Mouse (Mus musculus): ENCODE measurements at regions not wholly inside any gene's neighbourhood (a gene's known extent, or its start where the extent isn't known, plus 50 kb on each side); places are given as distances from the start of the nearest gene placed in this dataset.
"Not testable (repeated sequence)": the region's sequence is repeated elsewhere in the genome, so short reads cannot be mapped to it uniquely, and the experiment has no call there.

DNA sequence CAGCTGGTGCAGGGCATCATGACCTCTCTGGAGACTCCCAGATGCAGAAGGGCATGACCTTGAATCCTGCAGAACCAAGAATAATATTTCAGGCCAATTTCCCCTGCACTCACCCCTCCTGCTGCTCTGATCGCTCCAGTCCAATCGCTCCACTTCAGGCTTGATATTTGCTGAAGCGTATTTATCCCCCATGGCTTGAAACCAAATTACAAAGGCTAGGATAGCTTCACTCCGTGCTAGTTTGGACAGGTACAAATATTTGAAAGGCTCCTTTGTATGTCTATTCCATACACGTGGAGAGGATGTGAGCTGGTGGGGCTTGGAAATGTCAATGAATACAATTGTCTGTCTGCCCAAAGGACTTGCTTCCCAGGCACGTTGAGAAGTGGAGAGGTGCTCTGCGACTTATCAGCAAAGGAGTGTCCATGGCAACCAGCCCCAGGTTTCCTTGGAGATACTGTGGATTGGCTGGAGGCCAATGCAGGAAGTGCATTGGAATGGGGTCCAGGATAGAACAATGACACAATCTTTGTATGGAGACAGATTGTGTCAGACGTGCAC is 201.8 kb upstream of the Tmc3 start:
- DNase-seq (ENCODE audit: low read depth in 1 of 2, low spot score in 2 of 2) = no peak

DNA sequence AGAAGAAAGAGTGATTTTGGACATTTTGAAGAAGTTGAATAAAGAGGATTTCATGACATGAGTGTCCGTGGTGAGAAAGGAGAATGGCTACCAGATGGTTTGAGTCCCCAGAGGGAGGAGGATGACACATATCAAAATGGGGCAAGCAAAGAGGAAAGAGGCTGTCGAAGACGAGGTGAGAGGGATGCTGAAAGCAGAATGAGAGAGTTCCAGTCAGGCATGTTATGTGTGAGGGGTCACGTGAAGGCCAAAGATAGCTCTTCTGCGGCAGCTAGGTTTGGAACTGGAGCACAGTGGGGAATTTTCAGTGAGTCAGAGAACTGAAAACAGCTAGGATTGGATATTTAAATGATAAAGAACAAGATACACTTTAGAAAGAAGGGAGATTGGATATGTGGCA is 193.3 kb upstream of the Tmc3 start:
- DNase-seq (ENCODE audit: low read depth in 1 of 2, low spot score in 2 of 2) = no peak

DNA sequence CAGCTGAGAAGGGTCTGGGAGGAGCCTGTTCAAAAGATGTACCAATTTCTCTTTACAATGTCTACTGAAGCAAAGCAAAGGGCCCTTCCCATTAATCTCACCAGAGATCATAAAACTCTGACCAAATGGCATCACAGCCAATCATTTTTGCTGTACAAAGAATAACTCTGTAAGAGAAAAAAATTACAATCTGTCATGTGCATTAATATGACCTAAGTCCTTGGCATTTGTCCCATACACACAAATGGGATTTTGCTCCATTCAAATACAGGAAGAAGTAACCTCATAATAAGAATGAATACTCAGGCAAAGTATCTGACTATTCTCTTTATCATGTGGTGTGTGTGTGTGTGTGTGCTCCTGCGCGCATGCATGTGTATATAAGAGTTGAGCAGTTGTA is 192.5 kb upstream of the Tmc3 start:
- DNase-seq (ENCODE audit: low read depth in 1 of 2, low spot score in 2 of 2) = no peak

DNA sequence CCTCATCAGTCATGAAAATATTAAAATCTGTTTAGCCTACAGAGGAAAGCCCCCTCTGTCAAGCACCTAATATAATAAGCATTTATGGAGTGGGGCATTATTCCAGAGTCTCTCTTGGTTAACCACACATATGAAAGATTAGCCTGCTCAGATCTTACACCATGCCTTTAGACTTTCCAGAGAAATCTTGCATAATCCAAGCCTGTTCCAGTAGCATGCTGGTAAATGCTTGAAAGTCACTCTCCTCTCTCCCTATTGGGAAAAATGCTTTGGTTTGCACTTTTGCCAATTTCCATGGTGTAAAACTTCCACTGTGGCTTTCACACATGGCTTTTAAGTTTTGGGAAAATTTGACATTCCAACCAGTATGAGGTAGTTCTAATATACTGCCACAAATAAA is 192.1 kb upstream of the Tmc3 start:
- DNase-seq (ENCODE audit: low read depth in 1 of 2, low spot score in 2 of 2) = no peak

DNA sequence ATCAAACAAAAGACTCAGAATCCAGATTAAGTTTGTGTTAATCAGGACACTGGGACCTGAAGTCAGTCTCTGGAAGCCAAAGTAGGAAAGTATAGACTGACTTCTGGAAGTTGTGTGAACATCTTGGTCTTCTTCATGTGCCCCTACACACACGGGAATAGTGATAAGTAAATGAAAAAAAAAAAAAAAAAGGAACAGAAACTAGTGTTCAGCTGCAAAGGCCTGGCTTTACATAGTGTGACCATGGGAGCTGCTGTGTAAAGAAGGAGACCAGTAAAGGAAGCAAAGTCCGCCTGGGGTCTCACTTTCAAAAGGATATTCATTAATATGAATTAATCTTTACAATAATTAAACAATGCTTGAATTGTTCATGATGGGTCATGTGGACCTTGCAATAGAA is 190.6 kb upstream of the Tmc3 start:
- no peak for DNase-seq (ENCODE audit: low read depth in 1 of 2, low spot score in 2 of 2)

DNA sequence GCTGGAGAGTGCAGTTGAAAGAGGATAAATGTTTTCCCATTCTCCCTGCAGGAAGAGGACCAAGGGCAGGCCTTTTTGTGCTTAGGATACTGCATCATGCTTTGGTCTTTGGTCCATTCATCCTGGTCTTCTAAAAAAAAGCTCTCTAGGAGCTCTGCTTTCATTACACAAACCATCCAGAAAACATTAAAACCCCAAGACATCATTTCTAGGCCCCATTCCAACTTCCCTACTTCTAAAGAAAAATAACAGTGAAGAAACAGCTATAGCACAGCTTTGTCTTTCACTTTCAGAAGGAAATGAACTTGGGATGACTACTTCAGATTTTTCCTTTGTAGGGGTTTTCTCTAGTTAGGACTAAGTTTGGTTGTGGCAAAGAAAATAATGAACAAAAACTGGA is 185.1 kb upstream of the Tmc3 start:
- no peak for DNase-seq (ENCODE audit: low read depth in 1 of 2, low spot score in 2 of 2)

DNA sequence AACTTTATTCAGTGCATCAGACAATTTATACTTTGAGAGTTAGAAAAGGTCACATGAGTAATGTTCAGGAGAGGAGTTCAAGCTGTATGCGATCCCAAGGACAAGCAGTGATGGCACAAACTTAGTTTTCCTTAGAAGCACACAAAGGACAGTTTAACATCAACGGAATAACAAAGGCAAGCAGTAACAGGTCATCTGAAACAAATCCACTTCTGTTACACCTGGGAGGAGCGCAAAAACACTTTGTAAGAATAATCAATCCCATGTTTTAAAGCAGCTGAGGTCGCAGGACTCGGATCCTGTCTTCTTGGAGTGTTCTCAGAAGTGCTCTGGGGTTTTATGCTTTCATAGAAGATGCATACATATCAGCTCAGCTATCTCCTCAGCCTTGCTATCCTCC is 183.7 kb upstream of the Tmc3 start:
- DNase-seq (ENCODE audit: low read depth in 1 of 2, low spot score in 2 of 2) = no peak

DNA sequence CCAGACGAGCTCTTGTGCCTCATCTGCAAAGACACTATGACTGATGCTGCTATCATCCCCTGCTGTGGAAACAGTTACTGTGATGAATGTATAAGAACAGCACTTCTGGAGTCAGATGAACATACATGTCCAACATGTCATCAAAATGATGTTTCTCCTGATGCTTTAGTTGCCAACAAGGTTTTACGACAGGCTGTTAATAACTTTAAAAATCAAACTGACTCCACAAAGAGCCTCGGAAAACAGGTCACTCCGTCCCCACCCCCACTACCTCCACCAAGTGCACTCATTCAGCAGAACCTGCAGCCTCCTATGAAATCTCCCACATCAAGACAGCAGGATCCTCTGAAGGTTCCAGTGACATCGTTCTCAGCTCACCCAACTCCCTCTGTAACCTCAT is 172.0 kb upstream of the Tmc3 start:
- not testable (repeated sequence) for DNase-seq (ENCODE audit: low read depth in 1 of 2, low spot score in 2 of 2)

DNA sequence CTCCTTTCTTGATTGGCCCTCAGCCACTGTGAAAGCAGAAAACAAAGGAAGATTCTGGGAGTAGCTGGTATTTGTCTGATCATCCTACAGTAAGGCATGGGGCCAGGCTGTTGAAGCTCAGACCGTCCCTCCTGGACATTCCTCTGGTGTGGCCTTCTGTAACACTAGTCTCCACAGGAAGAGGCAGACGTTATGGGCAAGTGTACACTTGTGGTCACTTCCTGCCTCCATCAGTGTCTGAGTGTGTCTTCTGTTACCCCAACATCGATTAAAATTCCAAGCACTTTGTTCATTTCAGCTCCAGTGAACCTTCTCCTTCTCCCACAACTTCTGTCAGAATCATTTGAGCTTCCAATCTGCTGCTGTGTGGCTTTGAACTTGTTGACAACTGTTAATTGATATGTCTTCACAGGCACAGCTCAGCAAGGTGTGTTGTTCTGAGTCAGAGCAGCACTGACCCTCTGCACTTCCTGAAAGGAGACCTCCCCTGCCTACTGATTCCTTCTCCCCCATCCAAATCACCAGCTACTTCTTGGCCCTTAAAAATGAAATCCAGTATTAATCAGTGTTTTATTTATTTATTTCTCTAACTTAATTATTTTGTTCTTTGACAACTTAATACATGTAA is 154.7 kb upstream of the Tmc3 start:
- DNase-seq (ENCODE audit: low read depth in 1 of 2, low spot score in 2 of 2) = no peak

DNA sequence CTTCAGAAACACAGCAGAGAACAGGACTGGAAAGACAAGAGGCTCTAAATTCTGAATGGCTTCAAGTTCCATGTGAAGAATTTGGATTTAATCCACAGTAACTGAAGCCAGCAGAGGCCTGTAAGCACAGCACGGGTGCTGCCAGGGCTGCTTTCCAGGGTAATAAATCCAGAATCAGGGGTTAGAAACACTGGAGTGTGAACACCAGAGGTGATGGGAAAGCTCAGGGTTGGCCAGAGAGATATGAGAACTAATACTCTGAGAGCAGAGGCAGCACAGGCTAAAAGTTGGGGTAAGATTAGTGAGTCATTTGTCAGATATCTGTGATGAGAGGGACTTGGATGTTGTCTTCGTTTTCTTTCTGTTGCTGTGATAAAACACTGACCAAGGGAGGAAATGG is 153.6 kb upstream of the Tmc3 start:
- no peak for DNase-seq (ENCODE audit: low read depth in 1 of 2, low spot score in 2 of 2)

DNA sequence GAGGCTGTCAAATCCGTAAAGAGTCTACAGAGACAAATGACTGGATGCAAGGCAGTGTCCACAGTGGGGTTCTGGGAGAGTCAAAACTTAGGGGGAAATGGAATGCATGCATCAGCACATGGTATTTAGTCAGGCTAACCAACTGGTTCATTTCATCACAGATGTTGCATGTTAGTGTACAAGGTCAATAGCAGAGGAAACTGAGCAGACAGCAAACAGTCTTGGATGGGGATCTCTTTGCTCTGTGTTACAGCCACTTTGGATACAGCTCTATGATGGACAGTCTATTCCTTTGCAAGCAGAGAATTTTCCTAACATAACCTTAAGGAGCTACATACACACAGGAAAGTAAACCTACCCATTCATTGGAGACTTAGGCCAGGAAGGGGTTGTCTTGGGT is 151.9 kb upstream of the Tmc3 start:
- no peak for DNase-seq (ENCODE audit: low read depth in 1 of 2, low spot score in 2 of 2)

DNA sequence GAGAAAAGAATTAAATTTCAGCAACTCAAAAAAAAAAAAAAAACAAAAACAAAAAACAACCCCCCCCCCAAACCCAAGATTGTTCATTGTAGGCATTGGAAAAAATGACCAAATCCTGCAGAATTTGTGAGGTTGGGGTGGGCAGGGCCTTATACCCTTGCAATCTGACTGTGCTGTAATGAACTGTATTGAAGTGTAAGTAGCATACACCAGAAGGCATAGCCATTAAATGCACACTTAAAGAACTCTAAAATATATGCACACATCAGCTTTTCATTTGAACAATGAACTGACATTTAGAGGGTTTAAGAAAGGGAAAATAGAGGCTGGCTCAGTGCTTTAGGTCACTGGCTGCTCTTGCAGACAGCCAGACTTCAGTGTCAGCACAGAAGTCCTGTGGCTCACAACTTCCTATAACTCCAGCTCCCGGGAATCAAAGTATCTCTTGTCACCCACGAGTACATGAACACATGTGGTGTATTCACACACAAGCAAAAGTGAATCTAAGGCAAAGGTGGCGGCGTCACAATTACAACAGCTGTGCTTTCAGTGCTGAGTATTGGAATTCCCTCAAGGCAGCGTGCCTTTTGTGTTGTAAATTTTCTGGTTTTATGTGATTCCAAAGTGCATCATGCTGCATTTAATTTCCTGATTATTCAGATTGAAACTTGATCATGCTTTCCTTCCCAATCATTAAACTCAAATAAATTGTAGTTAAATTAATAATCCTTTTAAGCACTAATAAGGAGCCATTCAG is 150.6 kb upstream of the Tmc3 start:
- no peak for DNase-seq (ENCODE audit: low read depth in 1 of 2, low spot score in 2 of 2)

DNA sequence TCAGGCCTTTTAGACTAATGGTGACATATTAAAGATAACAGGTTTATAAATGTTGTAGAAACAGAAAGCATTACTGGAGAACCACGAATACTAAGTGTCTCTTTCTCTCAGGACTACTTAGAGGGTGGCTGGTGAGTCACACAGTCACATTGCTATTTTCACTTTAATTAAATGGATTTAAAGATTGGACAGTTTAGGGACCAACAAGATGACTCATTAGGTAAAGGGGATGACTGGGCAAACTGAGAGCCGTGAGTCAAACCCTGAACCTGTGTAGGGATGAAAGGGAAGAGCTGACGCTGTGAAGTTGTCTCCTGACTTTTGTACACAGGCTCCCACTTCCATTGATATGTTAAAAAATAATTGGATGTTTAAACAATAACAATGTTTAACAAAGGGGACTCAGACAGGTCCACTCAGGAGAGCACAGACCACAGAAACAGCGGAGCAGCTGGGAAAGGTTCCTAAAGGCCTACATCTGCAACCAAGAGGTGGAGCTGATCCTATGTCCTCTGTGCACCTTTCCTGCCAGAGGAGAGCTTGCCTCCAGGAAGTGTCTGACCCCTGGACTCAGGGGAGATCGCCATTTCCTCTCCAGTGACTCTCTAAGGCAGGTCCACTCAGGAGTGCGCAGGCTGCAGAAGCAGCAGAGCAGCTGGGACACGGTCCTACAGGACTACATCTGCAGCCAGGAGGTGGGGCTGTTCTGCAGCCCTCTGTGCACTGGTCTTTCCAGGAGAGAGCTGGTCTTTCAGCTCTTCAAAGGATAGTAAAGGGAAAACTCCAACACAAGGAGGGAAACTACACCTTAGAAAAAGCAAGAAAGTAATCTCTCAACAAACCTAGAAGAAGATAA is 146.0 kb upstream of the Tmc3 start:
- no peak for DNase-seq (ENCODE audit: low read depth in 1 of 2, low spot score in 2 of 2)

DNA sequence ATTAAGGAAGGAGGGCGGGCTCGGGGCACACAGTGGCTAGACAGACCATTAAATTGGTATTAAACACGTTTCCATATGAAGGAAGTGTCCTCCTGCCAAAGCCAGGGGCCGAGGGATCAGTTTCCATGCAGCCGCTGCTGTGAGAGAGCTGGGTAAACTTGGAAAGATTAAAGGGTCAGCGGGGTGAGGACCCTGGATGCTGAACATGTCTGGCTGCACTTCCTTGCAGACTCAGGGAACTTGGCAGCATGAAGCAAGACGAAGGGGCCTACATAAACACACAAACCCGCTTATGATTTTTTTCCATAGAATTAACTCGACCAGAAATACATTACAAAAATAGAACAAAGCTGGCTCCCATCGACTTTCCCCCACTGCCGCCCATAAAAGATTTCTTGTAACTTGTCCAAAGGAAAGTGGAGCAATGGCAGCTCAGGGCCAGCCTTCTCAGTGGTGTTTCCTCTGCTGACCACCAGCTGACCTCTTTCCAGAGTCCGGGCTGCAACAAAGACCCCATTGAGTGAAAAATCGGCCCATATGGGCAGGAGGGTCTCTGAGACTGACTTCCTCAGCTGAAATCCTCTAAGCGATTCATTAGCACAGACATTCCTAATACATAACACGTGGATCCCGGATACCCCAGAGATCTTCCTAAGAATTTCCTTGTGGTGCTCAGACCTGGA is 141.0 kb upstream of the Tmc3 start:
- no peak for DNase-seq (ENCODE audit: low read depth in 1 of 2, low spot score in 2 of 2)

DNA sequence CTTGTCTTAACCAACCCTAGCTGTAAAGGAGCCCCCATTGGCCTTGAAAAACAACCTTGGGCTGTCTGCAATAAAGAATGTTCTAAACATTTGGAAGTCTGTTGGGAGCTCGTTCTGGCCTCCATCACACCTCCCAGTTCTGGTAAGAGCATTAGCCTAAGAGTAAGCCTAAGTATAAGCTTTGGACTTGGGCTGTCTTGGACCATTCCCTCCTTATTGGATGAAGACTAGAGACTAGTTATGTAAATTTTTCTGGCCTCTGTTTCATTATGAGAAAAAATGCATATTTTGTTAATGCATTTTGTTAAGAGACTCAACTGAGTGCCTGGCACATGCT is 140.5 kb upstream of the Tmc3 start:
- DNase-seq (ENCODE audit: low read depth in 1 of 2, low spot score in 2 of 2) = no peak

DNA sequence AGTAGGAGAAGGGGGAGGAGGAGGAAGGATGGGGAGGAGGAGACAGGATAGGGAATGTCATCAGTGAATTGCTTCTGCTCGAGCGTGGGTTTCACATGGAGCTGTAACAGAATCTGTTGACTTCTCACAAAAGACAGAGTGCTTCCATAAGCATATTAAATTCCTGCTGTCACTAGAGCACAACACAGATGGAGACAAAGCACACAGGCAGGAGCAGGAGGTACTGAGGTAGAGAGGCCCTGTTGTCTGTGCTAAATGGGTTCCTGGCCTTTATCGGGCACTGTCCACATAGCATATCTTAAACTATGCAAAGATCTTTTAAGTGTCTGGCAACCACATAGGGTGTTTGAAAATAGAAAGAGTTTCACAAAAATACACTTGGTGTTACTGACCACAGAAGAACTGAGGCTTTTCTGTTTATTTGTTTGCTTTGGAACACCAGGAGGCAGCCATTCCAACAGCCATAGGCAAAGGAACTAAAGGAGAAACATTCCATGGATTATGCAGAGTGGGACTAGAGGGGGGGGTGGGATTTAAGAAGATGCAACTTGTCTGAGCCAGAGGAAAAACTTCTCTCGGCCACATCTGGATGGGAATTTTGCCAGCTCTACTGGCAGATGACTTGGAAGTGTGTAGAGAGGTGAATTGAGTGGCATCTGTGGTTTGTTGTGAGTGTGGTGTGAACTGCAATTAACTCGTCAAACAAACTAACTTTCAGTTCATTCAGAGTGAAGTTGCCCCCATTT is 139.4 kb upstream of the Tmc3 start:
- DNase-seq (ENCODE audit: low read depth in 1 of 2, low spot score in 2 of 2) = no peak

DNA sequence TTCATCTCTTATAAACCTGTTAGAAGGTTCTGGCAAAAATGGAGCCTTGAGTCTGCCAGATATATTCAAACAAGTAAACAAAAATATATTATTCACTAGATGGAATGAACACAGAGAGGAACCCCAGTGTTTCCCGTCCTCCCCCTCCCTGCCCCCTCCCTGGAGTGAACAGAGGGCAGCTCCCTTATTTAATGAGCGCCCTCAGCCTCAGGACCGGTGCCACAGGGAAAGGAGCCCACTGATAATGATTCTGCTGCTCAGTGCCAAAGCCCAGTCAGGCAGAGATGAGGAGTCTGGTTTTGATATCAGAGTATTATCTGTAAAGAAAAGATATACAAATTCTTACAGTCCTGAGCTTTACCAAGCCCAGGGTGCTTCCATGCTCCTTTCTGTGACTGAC is 134.4 kb upstream of the Tmc3 start:
- no peak for DNase-seq (ENCODE audit: low read depth in 1 of 2, low spot score in 2 of 2)

DNA sequence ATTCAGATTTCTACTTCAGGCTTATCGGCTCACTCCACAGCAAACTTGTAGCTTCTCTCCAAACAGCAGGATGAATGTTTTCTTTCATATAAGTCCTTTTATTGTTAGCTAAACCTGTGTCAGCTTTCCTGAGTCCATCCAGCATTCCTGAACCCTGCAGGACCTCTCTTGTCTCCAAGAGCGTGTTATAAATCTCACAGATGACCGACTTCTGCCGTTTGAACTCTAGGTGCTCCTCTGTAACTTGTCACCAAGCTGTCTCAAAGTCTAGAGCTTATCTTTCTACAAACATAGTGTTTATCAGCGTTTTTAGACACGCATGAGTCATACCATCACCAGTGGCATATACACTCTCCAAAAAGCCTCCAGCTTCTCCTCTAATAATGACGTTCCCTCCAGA is 132.4 kb upstream of the Tmc3 start:
- no peak for DNase-seq (ENCODE audit: low read depth in 1 of 2, low spot score in 2 of 2)

DNA sequence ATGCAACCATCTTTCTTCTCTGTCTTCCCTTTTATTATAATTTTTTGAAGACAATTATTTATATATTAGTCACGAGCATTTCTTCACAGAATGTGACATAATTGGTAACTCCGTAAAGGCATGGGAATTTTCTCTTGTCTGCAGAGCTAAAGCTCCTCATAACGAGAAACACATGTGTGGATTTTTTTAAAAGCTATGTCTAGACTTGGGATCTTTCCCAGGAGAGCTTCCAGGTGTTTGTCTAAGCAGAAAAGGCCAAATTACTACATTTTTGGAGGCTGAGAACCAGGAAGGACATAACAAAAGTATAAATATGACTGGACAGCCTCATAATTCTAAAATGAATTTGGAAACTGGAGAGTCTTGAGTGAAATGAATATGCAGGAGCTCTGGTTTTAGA is 125.2 kb upstream of the Tmc3 start:
- no peak for DNase-seq (ENCODE audit: low read depth in 1 of 2, low spot score in 2 of 2)

DNA sequence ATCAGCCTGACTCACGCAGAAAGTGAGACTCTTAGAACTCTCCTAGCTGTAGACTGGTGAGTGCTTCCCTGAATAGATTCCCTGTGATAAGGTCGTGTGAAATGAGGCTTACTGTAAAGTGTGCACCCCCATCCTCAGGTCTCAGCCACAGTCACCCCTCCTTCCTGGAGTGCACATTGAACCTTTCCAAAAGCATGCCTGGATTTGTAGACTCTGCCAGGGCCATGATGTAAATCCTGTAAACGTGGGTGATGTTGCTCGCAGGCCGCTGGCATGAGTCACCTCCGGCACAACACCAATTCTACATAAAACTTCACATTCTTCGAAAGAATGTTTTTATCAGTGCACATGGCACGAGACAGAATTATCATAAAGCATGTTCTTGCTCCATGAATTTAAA is 117.7 kb upstream of the Tmc3 start:
- no peak for DNase-seq (ENCODE audit: low read depth in 1 of 2, low spot score in 2 of 2)

DNA sequence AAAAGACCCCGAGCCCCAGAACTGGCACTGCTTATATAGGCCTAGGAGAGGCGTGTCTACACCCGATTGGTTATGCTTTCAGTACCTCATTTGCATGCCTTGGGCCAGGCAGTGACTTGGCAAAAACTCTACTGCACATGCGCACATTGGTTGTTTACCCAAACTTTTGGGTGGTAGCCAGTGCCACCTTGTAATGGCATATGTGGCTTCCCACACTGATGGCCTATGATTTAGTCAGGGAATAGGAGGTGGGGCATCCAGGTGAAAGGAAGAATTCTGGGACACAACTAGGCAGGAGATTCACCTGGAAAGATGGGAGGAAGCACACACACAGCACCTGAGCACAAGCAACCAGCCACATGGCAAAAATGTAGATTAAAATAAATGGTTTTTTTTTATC is 114.9 kb upstream of the Tmc3 start:
- not testable (repeated sequence) for DNase-seq (ENCODE audit: low read depth in 1 of 2, low spot score in 2 of 2)
